Mouse (Mus musculus) bone marrow, adult 2 months (tissue): ENCODE results near the gene Tldc2. TPM values are rescaled to one million over a fixed set of nuclear protein-coding genes. Genes with fewer than 3 reads are reported as not detected.

Experiments used
- H3K27ac ChIP-seq: fragments of 200-500 bp; 2 replicates; pipeline ENCODE4 v1.5.1; 2012; ENCODE audit warnings: low read depth, mild to moderate bottlenecking, control low read depth, inconsistent platforms, low read length; ENCODE audit not compliant: control insufficient read depth, poor library complexity, insufficient read depth
- H3K4me1 ChIP-seq: fragments of 200-500 bp; 2 replicates; pipeline ENCODE4 v1.6.1; 2011; ENCODE audit warnings: low read length; ENCODE audit not compliant: control insufficient read depth, insufficient read depth
- H3K4me3 ChIP-seq: fragments of 200-500 bp; replicated peaks from 2 replicates; pipeline ENCODE3; 2011; ENCODE audit warnings: mild to moderate bottlenecking, low read depth, low read length, control low read depth; ENCODE audit not compliant: control insufficient read depth
- CTCF ChIP-seq: fragments of 200-500 bp; IDR thresholded peaks from 2 replicates; pipeline ENCODE4 v1.5.1; 2011; ENCODE audit warnings: low read length, control low read depth; ENCODE audit not compliant: control insufficient read depth, insufficient read depth
- POLR2A ChIP-seq: fragments of 200-500 bp; IDR thresholded peaks from 2 replicates; pipeline ENCODE4 v1.6.1; 2011; ENCODE audit warnings: low read depth, mild to moderate bottlenecking, control low read depth, low read length, borderline replicate concordance; ENCODE audit not compliant: control insufficient read depth
- WGBS: fragments of 180-500 bp; shearing (Covaris S2); methylation state at CpG from one replicate; pipeline ENCODE4 v1.1.7; 2018; 5-methylcytosine and 5-hydroxymethylcytosine counted together
- polyA plus RNA-seq: library from polyadenylated mRNA; stranded (reverse); fragments of >200 nt; gene quantifications from 2 replicates; pipeline ENCODE4 v1.2.4, GENCODE M21; 2011; ENCODE audit warnings: low replicate concordance; ENCODE audit not compliant: missing spikeins, insufficient read depth, insufficient read length

The Tldc2 gene
- polyA plus RNA-seq, 1 experiment, result not detected

DNA sequence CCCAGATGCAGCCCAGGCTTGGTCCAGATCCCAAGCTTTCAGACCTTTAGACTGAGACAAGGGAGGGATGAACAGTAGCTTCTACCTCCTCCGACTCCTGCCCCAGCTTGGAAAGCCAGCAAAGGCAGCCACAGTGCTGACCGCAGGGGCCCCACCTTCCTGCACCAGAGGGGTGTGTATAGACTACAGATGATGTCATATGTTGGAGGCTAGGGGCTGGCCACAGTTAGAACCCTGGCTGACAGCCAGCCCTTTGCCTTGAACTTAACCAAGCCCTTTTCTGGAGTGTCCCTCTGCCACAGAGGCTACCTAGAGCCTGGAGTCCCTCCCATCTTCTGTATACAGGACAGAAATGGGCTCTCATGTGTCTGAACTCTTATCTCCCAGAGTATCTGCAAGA, 15.3 kb upstream of the Tldc2 start:
- no peak overlapping the region for H3K27ac ChIP-seq
- H3K4me3 ChIP-seq, result no peak overlapping the region
- H3K4me1 ChIP-seq, result peaks cover 3% of the 10 kb centered on the region
- TF ChIP-seq CTCF (no peak), POLR2A (no peak)
- WGBS, result 6% methylated on average over 2 of the region's 2 CpGs

DNA sequence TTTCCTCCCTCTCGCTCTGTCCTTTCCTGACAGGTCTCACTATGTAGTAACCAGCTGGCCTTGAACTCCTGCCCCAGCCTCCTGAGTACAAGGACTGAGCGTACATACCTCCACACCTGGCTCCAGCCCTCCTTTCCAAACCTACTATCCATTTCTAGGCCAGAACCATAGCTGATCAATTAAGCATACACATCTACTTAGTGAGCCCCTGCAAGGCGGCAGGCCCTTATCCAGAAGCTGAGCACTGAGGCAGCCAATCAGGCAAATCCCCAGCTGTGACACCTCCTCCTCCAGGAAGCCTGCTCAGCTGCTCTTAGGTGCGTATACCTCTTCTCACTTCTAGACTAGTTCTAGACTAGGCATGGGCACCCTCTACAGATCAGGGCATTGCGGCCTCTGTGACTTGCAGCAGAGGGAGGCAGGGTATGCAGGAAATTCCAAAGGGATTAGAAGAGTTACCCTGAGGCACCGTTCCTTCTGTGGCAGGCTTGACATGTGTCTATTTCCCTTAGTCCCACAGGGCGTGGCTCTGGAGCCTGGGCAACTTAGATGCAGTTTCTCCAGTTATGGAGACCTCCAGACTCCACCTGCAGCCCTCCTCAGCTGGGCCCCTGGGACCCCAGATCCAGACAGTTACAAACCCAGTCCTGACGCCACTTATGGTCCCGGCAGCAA, 14.4 kb upstream of the Tldc2 start:
- no peak for TF ChIP-seq POLR2A
- peaks cover 3% of the 10 kb centered on the region for H3K4me1 ChIP-seq
- 70% methylated on average over 9 of the region's 9 CpGs for WGBS
- H3K27ac ChIP-seq, result no peak overlapping the region
- no peak overlapping the region for H3K4me3 ChIP-seq

DNA sequence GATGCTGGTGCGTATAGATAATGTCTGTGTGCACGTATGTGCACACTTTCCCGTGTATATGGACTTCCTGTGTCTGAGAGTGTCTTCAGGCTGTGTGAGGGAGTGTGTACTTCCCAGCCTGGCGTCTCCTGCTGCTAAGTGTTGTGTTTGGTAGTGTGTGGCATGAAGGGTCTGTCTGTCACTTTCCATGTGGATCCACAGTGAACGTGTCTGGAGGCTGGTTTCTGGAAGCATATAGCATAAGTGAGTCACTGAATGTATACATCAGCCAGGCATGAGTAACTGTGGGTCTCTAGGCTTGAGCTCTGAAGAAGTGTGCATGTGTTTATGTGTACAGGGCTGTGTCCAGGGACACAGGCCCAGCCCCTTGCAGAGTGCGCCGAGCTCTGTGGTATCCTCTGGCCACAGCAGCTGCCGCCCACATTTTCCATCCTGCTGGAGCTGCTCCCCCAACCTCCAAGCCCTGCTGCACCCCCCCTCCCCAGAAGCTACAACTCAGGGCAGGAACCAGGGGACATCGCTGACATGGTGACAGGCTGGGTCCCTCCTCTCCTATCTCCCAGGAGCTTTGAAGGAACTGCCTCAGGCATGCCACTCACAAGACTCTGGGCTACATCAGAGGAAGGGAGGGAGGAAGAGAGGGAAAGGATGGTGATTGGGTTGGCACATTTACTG, 13.3 kb upstream of the Tldc2 start:
- Histone ChIP-seq H3K4me3 (no peak overlapping the region), H3K4me1 (peaks cover 3% of the 10 kb centered on the region), H3K27ac (no peak overlapping the region)
- WGBS, result 69% methylated on average over 9 of the region's 9 CpGs
- no peak for TF ChIP-seq CTCF
- no peak for TF ChIP-seq POLR2A

DNA sequence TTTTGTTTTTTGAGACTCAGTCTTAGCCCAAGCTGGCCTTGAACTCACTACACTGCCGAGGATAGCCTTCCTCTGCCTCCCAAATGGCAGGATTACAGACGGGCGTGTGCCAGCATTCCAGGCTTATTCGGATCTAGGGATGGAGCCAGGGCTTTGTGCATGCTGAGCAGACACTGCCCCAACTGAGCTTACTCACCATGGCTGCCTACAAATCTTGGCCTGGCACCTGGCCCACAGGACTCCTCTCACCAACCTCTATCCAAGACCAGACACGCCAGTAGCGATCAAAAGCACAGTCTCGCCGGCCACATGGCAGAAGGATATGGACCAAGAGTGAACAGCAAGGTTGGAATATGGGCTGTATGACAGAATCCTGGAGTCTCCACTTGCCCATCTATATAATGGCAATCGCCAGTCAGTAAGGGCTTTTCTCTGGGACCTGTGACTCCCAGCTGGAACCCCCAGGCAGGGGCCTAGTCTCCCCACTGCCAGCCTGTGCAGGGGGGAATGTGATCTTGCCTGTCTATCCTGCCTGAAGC, 12.6 kb upstream of the Tldc2 start:
- no peak overlapping the region for H3K27ac ChIP-seq
- peaks cover 3% of the 10 kb centered on the region for H3K4me1 ChIP-seq
- no peak for TF ChIP-seq CTCF
- no peak for TF ChIP-seq POLR2A
- no peak overlapping the region for H3K4me3 ChIP-seq
- 76% methylated on average over 9 of the region's 9 CpGs for WGBS

DNA sequence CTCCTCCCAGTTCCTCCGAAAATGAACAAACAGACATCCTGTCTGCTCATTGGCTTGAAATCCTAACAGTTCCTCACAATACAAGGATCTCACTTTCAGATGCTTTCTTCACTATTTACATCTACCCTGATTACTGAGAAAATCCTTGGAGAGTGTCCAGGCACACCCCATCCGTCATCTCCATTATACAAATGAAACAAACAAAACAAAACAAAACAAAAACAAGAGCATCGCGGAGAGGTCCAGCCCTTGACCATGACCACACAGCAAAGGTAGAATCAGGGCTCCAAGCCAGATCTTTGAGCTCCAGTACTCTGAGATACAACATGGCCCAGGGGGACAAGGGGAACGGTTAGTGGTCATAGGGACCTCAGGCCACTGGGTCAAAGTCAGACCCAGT, 12.1 kb upstream of the Tldc2 start:
- H3K27ac ChIP-seq, result no peak overlapping the region
- TF ChIP-seq POLR2A (no peak), CTCF (no peak)
- WGBS, result 75% methylated on average over 5 of the region's 5 CpGs
- H3K4me3 ChIP-seq, result no peak overlapping the region
- H3K4me1 ChIP-seq, result peaks cover 3% of the 10 kb centered on the region

DNA sequence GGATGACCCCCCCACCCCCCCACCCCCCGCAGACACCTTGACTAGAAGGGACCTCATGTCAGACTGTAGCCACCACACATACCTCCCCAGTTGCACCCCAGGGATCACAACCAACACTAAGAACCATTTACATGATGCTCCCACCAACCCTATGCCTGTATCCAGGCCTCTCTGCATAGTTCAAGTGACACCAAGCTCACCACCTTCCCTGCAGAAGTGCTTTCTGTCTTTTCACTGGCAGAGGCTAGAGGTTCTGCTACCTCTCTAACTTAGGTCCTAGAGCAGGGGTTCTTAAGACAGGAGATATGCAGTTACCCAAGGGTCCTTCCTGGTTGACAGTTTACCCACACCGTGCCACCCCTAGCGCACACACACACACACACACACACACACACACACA, 11.6 kb upstream of the Tldc2 start:
- WGBS, result 47% methylated on average over 3 of the region's 3 CpGs
- Histone ChIP-seq H3K27ac (no peak overlapping the region), H3K4me1 (peaks cover 3% of the 10 kb centered on the region), H3K4me3 (no peak overlapping the region)
- TF ChIP-seq POLR2A (no peak), CTCF (no peak)

DNA sequence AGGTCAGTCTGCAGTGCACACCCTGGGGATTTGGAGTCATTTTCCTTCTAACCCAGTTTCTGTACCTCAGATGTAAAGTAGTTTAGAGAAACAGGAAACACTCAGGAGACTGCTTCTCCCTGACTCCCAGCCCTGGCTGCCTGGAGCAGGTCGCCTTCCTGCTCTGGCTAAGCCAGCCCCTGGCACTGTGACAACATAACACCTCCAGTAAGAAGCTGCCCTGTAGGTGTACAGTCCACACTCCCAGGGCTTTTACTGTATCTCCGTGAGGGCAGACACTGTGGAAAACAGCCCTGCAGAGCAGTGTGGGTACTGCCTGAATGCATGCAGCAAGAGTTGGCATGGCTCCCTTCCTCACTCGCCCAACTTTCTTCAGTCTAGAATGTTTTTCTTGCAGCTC, 11.2 kb upstream of the Tldc2 start:
- TF ChIP-seq CTCF, result no peak
- no peak for TF ChIP-seq POLR2A
- WGBS, result 47% methylated on average over 3 of the region's 3 CpGs
- H3K4me3 ChIP-seq, result no peak overlapping the region
- no peaks in the 10 kb centered on the region; the same call in none of the 2 replicates for H3K4me1 ChIP-seq
- no peak overlapping the region for H3K27ac ChIP-seq

DNA sequence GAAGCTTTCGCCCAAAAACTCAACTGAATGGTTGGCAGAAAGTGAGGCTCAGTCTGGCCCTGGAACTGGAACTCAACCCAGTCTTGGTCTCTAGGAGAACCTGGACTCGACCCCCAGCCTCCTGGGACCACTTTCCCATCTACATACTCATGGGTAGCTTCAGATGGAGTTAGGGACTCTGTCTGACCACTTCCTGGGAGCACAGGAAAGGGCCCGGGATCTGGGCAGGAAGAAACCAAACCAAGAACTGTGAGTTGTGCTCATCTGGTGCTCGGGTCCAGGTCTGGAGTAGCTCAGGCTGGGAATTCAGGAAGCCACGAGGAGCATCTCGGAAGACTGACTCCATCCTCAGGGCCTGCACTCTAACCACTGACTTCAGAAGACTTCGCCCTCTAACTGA, 10.3 kb upstream of the Tldc2 start:
- Histone ChIP-seq H3K27ac (no peak overlapping the region), H3K4me3 (no peak overlapping the region), H3K4me1 (no peaks in the 10 kb centered on the region)
- no peak for TF ChIP-seq CTCF
- no peak for TF ChIP-seq POLR2A
- 66% methylated on average over 7 of the region's 7 CpGs for WGBS
